Mouse (Mus musculus) macrophage (primary cell): ENCODE measurements around the gene Nav1. TPM values are rescaled to one million over a fixed set of nuclear protein-coding genes. Genes with fewer than 3 reads are reported as not detected.

Source experiments
- H3K27ac ChIP-seq: fragments of 350-480 bp; formaldehyde crosslinking; 2 replicates; pipeline ENCODE4 v1.9.0; 2021
- H3K36me3 ChIP-seq: fragments of 350-480 bp; formaldehyde crosslinking; 2 replicates; pipeline ENCODE4 v1.9.0; 2021; ENCODE audit errors: inconsistent target
- H3K4me3 ChIP-seq: fragments of 350-480 bp; formaldehyde crosslinking; 2 replicates; pipeline ENCODE4 v1.9.0; 2021; ENCODE audit errors: inconsistent target
- H3K79me2 ChIP-seq: fragments of 350-480 bp; formaldehyde crosslinking; 2 replicates; pipeline ENCODE4 v1.9.0; 2021; ENCODE audit errors: inconsistent target
- WGBS: methylation state at CpG from one replicate; pipeline ENCODE4 v1.1.7; 2026; ENCODE audit warnings: inconsistent platforms; ENCODE audit not compliant: missing documents; 5-methylcytosine and 5-hydroxymethylcytosine counted together
- polyA plus RNA-seq: library from polyadenylated mRNA; stranded (reverse); fragments of 250-400 nt; gene quantifications from 3 replicates; pipeline ENCODE4 v1.2.4, GENCODE M21; 2018; ENCODE audit warnings: inconsistent platforms

Nav1 gene
- polyA plus RNA-seq, 1 experiment from 2014 or later, result 24.1 TPM

GRCm38 (mm10) chr1:135561282-135561681 lies 45.8 kb downstream of the Nav1 start:
- Histone ChIP-seq H3K27ac (no peak overlapping the region), H3K36me3 (peaks cover 5% of the 10 kb centered on the region; the same call in 1 of the 2 replicates), H3K4me3 (no peak overlapping the region), H3K79me2 (no peaks in the 10 kb centered on the region)
- 86% methylated on average over 3 of the region's 6 CpGs for WGBS

DNA sequence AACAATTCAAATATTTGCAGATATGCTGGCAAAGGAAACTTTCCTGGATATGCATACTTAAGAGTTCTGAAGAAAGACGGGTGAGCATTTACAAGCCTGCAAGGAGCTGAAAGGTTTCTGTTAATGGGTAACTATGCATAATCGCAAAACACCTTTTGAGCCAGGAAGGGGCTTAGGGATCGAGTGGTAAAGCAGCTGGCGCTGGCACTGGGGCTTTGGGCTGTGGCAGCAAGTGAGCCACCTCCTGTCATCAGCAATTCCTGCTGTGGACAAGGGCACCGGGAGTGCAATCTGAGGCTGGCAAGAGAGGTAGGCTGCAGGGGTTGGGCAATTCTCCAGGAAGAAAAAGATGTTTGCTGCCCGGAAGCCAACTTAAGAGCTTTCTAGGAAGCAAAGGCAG lies 49.1 kb downstream of the Nav1 start:
- peaks cover 3% of the 10 kb centered on the region; the same call in 1 of the 2 replicates for H3K79me2 ChIP-seq
- H3K4me3 ChIP-seq, result no peak overlapping the region
- H3K36me3 ChIP-seq, result peaks cover 5% of the 10 kb centered on the region; the same call in 1 of the 2 replicates
- no peak overlapping the region for H3K27ac ChIP-seq
- 86% methylated on average over 6 of the region's 6 CpGs for WGBS

DNA sequence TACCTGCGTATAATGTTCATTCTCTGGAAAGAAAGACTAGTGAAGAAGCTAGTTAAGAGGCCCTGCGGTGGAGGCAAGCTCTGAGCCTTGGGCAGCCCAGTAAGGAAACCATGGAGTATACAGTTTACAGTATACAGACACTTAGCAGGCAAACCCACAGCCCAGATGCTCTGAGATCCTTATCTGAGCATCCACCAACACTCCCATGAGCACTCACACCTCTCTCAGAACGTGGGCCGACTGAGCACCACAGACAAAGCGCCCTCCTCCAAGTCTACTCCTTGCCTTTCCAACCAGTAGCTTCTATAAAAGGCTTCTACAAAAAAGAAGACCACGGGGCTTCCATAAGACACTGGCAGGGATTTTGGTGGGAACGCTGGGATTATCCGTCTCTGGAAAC lies 51.2 kb downstream of the Nav1 start:
- Histone ChIP-seq H3K4me3 (no peak overlapping the region), H3K79me2 (peaks cover 6% of the 10 kb centered on the region; the same call in 1 of the 2 replicates), H3K36me3 (peaks cover 5% of the 10 kb centered on the region; the same call in 1 of the 2 replicates), H3K27ac (no peak overlapping the region)
- WGBS, result 89% methylated on average over 8 of the region's 8 CpGs

DNA sequence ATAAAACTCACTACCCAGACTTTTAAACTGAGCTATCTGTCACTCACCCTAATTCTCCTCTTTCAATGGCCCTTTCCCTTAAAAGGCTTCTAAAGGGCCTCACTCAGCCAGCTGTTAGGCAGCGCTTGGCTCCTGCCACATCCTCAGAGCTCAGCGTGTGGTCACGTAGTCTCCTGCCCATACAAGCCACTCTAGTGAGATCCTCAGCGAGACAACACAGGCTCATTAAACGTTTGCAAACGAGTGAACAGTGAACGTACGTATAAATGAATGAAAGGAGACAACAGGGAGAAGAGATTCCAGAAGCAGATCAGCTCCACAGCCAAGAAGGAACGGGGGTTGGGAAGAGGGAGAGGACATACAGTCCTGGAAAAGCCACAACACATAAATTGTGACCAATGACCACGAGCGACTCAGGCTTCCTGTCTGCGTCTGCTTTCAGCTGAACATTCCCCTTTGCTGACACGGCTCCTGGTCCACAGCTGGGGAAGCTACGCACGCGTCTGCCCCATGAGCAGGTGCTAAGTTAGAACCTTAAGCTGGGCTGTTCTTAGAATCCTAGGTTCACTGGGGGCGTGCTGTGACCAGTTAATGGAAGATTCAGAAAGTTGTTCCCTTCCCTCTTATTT lies 52.3 kb downstream of the Nav1 start:
- 0 out of 2 replicates have a peak overlapping the region, but pooled peaks have one; percentile 2 for H3K27ac ChIP-seq
- H3K36me3 ChIP-seq, result no peaks in the 10 kb centered on the region
- peaks cover 6% of the 10 kb centered on the region; the same call in 1 of the 2 replicates for H3K79me2 ChIP-seq
- 39% methylated on average over 17 of the region's 17 CpGs for WGBS
- no peak overlapping the region for H3K4me3 ChIP-seq

DNA sequence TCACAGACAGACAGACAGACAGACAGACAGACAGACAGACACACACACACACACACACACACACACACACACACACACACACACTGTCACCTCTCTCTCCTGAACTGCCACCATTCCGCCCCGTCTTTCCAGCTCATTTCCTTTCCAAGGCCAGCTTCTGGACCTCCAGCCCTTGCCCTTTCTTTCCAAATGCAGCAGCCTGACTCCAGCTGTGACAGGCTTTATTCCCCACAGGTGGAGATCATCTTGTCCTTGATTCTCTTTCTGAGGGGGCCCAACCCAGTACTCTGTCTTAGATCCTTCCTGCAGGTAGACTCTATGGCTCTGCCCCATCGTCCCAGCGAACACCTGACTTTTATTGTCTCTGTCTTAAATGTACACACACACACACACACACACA lies 53.5 kb downstream of the Nav1 start:
- Histone ChIP-seq H3K36me3 (no peaks in the 10 kb centered on the region), H3K27ac (no peak overlapping the region), H3K79me2 (peaks cover 6% of the 10 kb centered on the region; the same call in 1 of the 2 replicates), H3K4me3 (no peak overlapping the region)
- WGBS, result 89% methylated on average over 4 of the region's 4 CpGs

- no peak overlapping the region for H3K27ac ChIP-seq
- no peak overlapping the region for H3K4me3 ChIP-seq
- WGBS, result 73% methylated on average over 4 of the region's 4 CpGs
- peaks cover 6% of the 10 kb centered on the region; the same call in 1 of the 2 replicates for H3K79me2 ChIP-seq
- no peaks in the 10 kb centered on the region for H3K36me3 ChIP-seq
Measured at GRCm38 (mm10) chr1:135553154-135553553, 53.9 kb downstream of the Nav1 start.

- H3K4me3 ChIP-seq, result no peak overlapping the region
- H3K36me3 ChIP-seq, result no peaks in the 10 kb centered on the region
- H3K79me2 ChIP-seq, result peaks cover 6% of the 10 kb centered on the region; the same call in 1 of the 2 replicates
- WGBS, result 96% methylated on average over 3 of the region's 3 CpGs
- H3K27ac ChIP-seq, result no peak overlapping the region
Measured at GRCm38 (mm10) chr1:135550886-135551285, 56.2 kb downstream of the Nav1 start.

DNA sequence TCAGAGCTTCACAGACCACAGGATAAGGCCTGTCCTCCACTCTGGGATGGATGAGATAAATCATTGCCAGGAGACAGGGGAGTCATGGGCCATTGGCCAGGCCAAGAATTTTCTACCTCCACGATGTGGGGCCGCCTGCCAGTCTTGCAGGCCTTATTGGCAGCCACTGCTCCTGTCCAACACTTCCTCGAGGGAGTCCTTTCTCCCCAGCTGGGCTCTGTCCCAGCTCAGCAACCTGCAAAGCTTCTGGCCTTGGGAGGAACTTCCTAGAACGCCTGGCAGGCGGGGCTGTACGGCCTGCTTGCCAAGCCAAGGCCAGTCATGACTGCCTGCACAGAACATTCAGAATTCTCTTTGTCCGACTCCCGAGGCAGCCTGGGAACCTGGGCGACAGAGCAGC lies 58.3 kb downstream of the Nav1 start:
- 88% methylated on average over 9 of the region's 9 CpGs for WGBS
- Histone ChIP-seq H3K36me3 (no peaks in the 10 kb centered on the region), H3K4me3 (no peak overlapping the region), H3K79me2 (peaks cover 10% of the 10 kb centered on the region; the same call in 1 of the 2 replicates), H3K27ac (no peak overlapping the region)

- Histone ChIP-seq H3K4me3 (no peak overlapping the region), H3K36me3 (no peaks in the 10 kb centered on the region), H3K27ac (no peak overlapping the region), H3K79me2 (peaks cover 23% of the 10 kb centered on the region; the same call in 1 of the 2 replicates)
- 99% methylated on average over 5 of the region's 5 CpGs for WGBS
Measured at GRCm38 (mm10) chr1:135546099-135546498, 61.0 kb downstream of the Nav1 start.

DNA sequence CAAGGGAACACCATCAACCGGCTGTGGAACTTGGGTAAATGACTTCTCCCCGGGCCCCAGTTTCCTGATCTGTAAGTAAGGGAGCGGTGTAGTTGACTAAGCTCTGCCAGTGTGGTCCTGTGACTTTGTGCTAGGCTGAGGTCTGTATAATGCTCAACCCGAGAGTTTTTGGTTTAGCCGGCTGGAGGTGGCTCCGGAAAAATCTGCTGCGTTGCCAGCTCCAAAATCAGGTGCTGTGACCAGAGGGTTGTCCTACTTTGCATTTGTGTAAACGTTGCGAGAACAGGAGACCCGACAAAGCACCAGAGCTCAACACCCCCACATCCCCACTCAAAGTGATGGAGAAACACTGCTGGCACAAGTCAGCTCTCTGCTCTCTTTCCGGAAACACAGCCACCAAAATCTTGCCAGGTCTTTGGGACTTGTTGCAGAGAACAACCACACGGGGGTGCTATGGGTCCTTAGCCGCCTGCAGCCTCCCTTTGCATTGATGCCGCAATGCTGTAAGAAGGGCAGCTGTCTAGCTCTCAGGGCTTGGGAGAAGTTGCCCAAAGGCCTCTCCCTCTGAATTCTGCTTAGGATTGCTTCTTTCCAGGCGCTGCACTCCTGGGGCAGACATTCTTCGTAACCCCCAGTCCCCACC lies 62.5 kb downstream of the Nav1 start:
- Histone ChIP-seq H3K79me2 (peaks cover 23% of the 10 kb centered on the region; the same call in 1 of the 2 replicates), H3K27ac (peak overlapping the region; percentile 19), H3K4me3 (no peak overlapping the region), H3K36me3 (no peaks in the 10 kb centered on the region)
- WGBS, result 47% methylated on average over 16 of the region's 16 CpGs

GRCm38 (mm10) chr1:135542841-135543810 lies 64.0 kb downstream of the Nav1 start:
- H3K27ac ChIP-seq, result no peak overlapping the region
- WGBS, result 89% methylated on average over 12 of the region's 12 CpGs
- H3K79me2 ChIP-seq, result peaks cover 33% of the 10 kb centered on the region; the same call in 1 of the 2 replicates
- no peak overlapping the region for H3K4me3 ChIP-seq
- no peaks in the 10 kb centered on the region for H3K36me3 ChIP-seq

DNA sequence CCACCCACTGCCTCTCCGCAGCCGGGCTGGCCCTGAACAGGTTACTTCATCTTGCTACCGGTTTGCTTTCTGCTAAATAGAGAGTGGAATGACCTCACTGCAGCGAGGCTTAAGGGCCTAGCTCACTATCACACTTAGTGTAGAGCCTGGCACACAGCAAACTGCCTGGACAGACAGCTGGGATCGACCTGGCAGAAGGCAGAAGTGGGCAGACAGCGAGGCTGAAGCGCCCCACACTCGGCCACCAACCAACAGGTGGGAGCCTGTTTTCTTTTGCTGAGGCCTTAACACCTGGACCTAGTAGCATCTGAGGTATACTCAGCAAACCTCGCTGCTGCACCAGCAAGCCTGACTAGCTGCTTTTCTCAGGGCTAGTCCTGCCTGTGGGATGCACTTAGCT lies 65.0 kb downstream of the Nav1 start:
- H3K27ac ChIP-seq, result no peak overlapping the region
- H3K79me2 ChIP-seq, result peaks cover 41% of the 10 kb centered on the region
- H3K36me3 ChIP-seq, result no peaks in the 10 kb centered on the region
- H3K4me3 ChIP-seq, result no peak overlapping the region
- WGBS, result 91% methylated on average over 9 of the region's 9 CpGs

DNA sequence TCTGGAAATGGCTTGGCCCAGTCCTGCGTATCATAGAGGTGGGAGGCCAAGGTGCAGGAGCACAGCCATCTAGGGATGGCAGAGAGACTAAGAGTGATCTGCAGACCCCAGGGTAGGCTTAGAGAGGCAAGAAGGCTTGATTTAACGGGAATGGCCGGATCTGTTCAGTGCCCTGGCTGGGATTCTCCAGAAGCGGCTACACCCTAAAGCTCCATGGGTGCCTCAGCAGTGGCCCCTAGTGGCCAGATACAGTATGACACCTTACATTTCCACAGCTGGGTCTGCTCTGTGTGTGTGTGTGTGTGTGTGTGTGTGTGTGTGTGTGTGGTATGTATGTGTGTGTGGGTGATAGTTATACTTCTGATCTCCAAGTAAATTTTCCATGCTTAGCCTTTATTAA lies 66.8 kb downstream of the Nav1 start:
- Histone ChIP-seq H3K36me3 (no peaks in the 10 kb centered on the region), H3K79me2 (peaks cover 41% of the 10 kb centered on the region), H3K27ac (no peak overlapping the region), H3K4me3 (no peak overlapping the region)
- 29% methylated on average over 4 of the region's 4 CpGs for WGBS

GRCm38 (mm10) chr1:135538441-135539265 lies 68.4 kb downstream of the Nav1 start:
- no peaks in the 10 kb centered on the region for H3K36me3 ChIP-seq
- H3K4me3 ChIP-seq, result no peak overlapping the region
- no peak overlapping the region for H3K27ac ChIP-seq
- WGBS, result 93% methylated on average over 12 of the region's 12 CpGs
- H3K79me2 ChIP-seq, result peaks cover 36% of the 10 kb centered on the region
